Mouse (Mus musculus): ENCODE measurements at regions not wholly inside any gene's neighbourhood (a gene's known extent, or its start where the extent isn't known, plus 50 kb on each side); places are given as distances from the start of the nearest gene placed in this dataset.

GRCm38 (mm10) chr9:41578221-41579106 lies 417.0 kb upstream of the Ubash3b start:
- DNase-seq (ENCODE audit: low spot score in 2 of 2): no peak

- no peak for DNase-seq (ENCODE audit: low spot score in 2 of 2)
These were observed 416.3 kb upstream of the Ubash3b start for GRCm38 (mm10) chr9:41577760-41578159.

- no peak for DNase-seq (ENCODE audit: low spot score in 2 of 2)
These were observed 414.3 kb upstream of the Ubash3b start for GRCm38 (mm10) chr9:41575826-41576225.

GRCm38 (mm10) chr9:41570262-41570661 lies 408.8 kb upstream of the Ubash3b start:
- no peak for DNase-seq (ENCODE audit: low spot score in 2 of 2)

- no peak for DNase-seq (ENCODE audit: low spot score in 2 of 2)
These were observed 405.0 kb upstream of the Ubash3b start for GRCm38 (mm10) chr9:41566496-41566895.

- DNase-seq (ENCODE audit: low spot score in 2 of 2): no peak
These were observed 404.3 kb upstream of the Ubash3b start for GRCm38 (mm10) chr9:41565784-41566183.

- DNase-seq (ENCODE audit: low spot score in 2 of 2): no peak
These were observed 401.9 kb upstream of the Ubash3b start for GRCm38 (mm10) chr9:41563376-41563775.

GRCm38 (mm10) chr9:41558456-41558855 lies 397.0 kb upstream of the Ubash3b start:
- DNase-seq (ENCODE audit: low spot score in 2 of 2): no peak

GRCm38 (mm10) chr9:41556888-41557287 lies 395.4 kb upstream of the Ubash3b start:
- no peak for DNase-seq (ENCODE audit: low spot score in 2 of 2)

GRCm38 (mm10) chr9:41545776-41546175 lies 384.3 kb upstream of the Ubash3b start:
- DNase-seq (ENCODE audit: low spot score in 2 of 2): no peak

GRCm38 (mm10) chr9:41542511-41542910 lies 381.0 kb upstream of the Ubash3b start:
- no peak for DNase-seq (ENCODE audit: low spot score in 2 of 2)

GRCm38 (mm10) chr9:41541327-41541726 lies 379.8 kb upstream of the Ubash3b start:
- DNase-seq (ENCODE audit: low spot score in 2 of 2): no peak

GRCm38 (mm10) chr9:41532786-41533185 lies 371.3 kb upstream of the Ubash3b start:
- DNase-seq (ENCODE audit: low spot score in 2 of 2): no peak

- DNase-seq (ENCODE audit: low spot score in 2 of 2): no peak
These were observed 370.8 kb upstream of the Ubash3b start for GRCm38 (mm10) chr9:41532290-41532689.

GRCm38 (mm10) chr9:41531596-41531995 lies 370.1 kb upstream of the Ubash3b start:
- DNase-seq (ENCODE audit: low spot score in 2 of 2): no peak

- no peak for DNase-seq (ENCODE audit: low spot score in 2 of 2)
These were observed 364.6 kb upstream of the Ubash3b start for GRCm38 (mm10) chr9:41526126-41526525.

GRCm38 (mm10) chr9:41525534-41525933 lies 364.0 kb upstream of the Ubash3b start:
- DNase-seq (ENCODE audit: low spot score in 2 of 2): no peak

- DNase-seq (ENCODE audit: low spot score in 2 of 2): peak in 1 of 2 experiments; percentile 18
These were observed 363.1 kb upstream of the Ubash3b start for GRCm38 (mm10) chr9:41524591-41524990.

- no peak for DNase-seq (ENCODE audit: low spot score in 2 of 2)
These were observed 362.5 kb upstream of the Ubash3b start for GRCm38 (mm10) chr9:41523969-41524368.

GRCm38 (mm10) chr9:41522302-41522701 lies 360.8 kb upstream of the Ubash3b start:
- no peak for DNase-seq (ENCODE audit: low spot score in 2 of 2)

GRCm38 (mm10) chr9:41517787-41518186 lies 356.3 kb upstream of the Ubash3b start:
- DNase-seq (ENCODE audit: low spot score in 2 of 2): no peak

GRCm38 (mm10) chr9:41517053-41517696 lies 355.7 kb upstream of the Ubash3b start:
- no peak for DNase-seq (ENCODE audit: low spot score in 2 of 2)

GRCm38 (mm10) chr9:41515192-41515591 lies 353.7 kb upstream of the Ubash3b start:
- no peak for DNase-seq (ENCODE audit: low spot score in 2 of 2)

Data from left cerebral cortex, adult 18-20 months (tissue).